ENCODE assay signal across 8 mouse cellular contexts in genomic region chr13:34652353-34653241, GRCm38 (mm10). TPM values are rescaled to one million over a fixed set of nuclear protein-coding genes. Genes with fewer than 3 reads are reported as not detected.
A peak's percentile ranks its signal among the peaks of the same experiment; 100 is the strongest.
DNase-seq lines count a peak whose midpoint lies in the region; ATAC-seq and TF ChIP-seq lines count a peak whose summit lies in the region.

No protein-coding gene starts in this region.

- TF ChIP-seq CTCF in spleen, adult 2 months (IDR thresholded peaks at IDR 0.05; ENCODE audit: extremely low read depth, insufficient read depth, insufficient read length, insufficient replicate concordance): peak; percentile 34; the same call in 1 of the 2 replicates

- peak overlapping the region; percentile 83 for H3K27ac ChIP-seq in intestine, embryonic 15.5 days
- H3K27ac ChIP-seq in limb, embryonic 13.5 days: peak overlapping the region; percentile 73
- H3K27ac ChIP-seq in midbrain, embryonic 13.5 days: no peak overlapping the region
- peak overlapping the region; percentile 89 for H3K27ac ChIP-seq in spleen, adult 2 months (ENCODE audit: insufficient read depth, low read length)

- peak overlapping the region; percentile 95 for H3K4me2 ChIP-seq in intestine, embryonic 15.5 days (replicated peaks)
- H3K4me2 ChIP-seq in limb, embryonic 13.5 days (replicated peaks): peak overlapping the region; percentile 87
- peak overlapping the region; percentile 89 for H3K4me2 ChIP-seq in midbrain, embryonic 13.5 days (replicated peaks)

- peak; percentile 5 for DNase-seq in T-cell, adult 2 months (ENCODE audit: low spot score)
- DNase-seq in embryo, embryonic 11 days: peak; percentile 74
- DNase-seq in spleen, adult 2 months (ENCODE audit: low read depth in 1 of 2, low spot score in 2 of 2): peak; percentile 47 to 83
- DNase-seq in adipocyte (ENCODE audit: low spot score): no peak

- peak overlapping the region; percentile 61 for H3K9ac ChIP-seq in intestine, embryonic 15.5 days
- peak overlapping the region; percentile 79 for H3K9ac ChIP-seq in limb, embryonic 13.5 days
- H3K9ac ChIP-seq in midbrain, embryonic 13.5 days (replicated peaks): peak overlapping the region; percentile 69

- peak overlapping the region; percentile 66 for H3K4me3 ChIP-seq in intestine, embryonic 15.5 days (replicated peaks)
- H3K4me3 ChIP-seq in limb, embryonic 13.5 days: peak overlapping the region; percentile 64
- H3K4me3 ChIP-seq in midbrain, embryonic 13.5 days (replicated peaks): peak overlapping the region; percentile 52
- peak overlapping the region; percentile 82 for H3K4me3 ChIP-seq in spleen, adult 2 months (ENCODE audit: extremely low read depth, insufficient read depth, insufficient read length)

- TF ChIP-seq POLR2A in spleen, adult 2 months (IDR thresholded peaks at IDR 0.05; ENCODE audit: low read depth, low read length): peak; percentile 48

- WGBS in intestine, embryonic 15.5 days: under 1% methylated on average over 104 of the region's 105 CpGs
- WGBS in limb, embryonic 13.5 days: under 1% methylated on average over 104 of the region's 105 CpGs
- WGBS in midbrain, embryonic 13.5 days: under 1% methylated on average over 105 of the region's 105 CpGs
- 1% methylated on average over 104 of the region's 105 CpGs for WGBS in spleen, adult 2 months

- peak; percentile 74 for ATAC-seq in granulocyte monocyte progenitor cell, adult 5-6 weeks (replicated peaks; ENCODE audit: poor library complexity, severe bottlenecking)
- ATAC-seq in intestine, embryonic 15.5 days: peak; percentile 90
- ATAC-seq in limb, embryonic 13.5 days (ENCODE audit: low FRiP score, low read depth): peak; percentile 75
- peak; percentile 73 for ATAC-seq in midbrain, embryonic 13.5 days

- H3K27me3 ChIP-seq in intestine, embryonic 15.5 days (replicated peaks): no peaks in the 10 kb centered on the region
- H3K27me3 ChIP-seq in limb, embryonic 13.5 days: peaks cover 47% of the 10 kb centered on the region
- peaks cover 91% of the 10 kb centered on the region for H3K27me3 ChIP-seq in midbrain, embryonic 13.5 days
- peaks cover 5% of the 10 kb centered on the region; the same call in 1 of the 2 replicates for H3K27me3 ChIP-seq in spleen, adult 2 months (ENCODE audit: control insufficient read depth, insufficient read depth, low read length)

- no peaks in the 10 kb centered on the region for H3K9me3 ChIP-seq in intestine, embryonic 15.5 days
- H3K9me3 ChIP-seq in limb, embryonic 13.5 days: no peaks in the 10 kb centered on the region
- H3K9me3 ChIP-seq in midbrain, embryonic 13.5 days: no peaks in the 10 kb centered on the region

- H3K36me3 ChIP-seq in intestine, embryonic 15.5 days: no peaks in the 10 kb centered on the region
- no peaks in the 10 kb centered on the region for H3K36me3 ChIP-seq in limb, embryonic 13.5 days
- H3K36me3 ChIP-seq in midbrain, embryonic 13.5 days: no peaks in the 10 kb centered on the region
- no peaks in the 10 kb centered on the region; the same call in 1 of the 2 replicates for H3K36me3 ChIP-seq in spleen, adult 2 months (ENCODE audit: control insufficient read depth, insufficient read depth, low read length)

- peaks cover 20% of the 10 kb centered on the region; the same call in 1 of the 2 replicates for H3K4me1 ChIP-seq in intestine, embryonic 15.5 days (replicated peaks)
- peaks cover 32% of the 10 kb centered on the region for H3K4me1 ChIP-seq in limb, embryonic 13.5 days
- H3K4me1 ChIP-seq in midbrain, embryonic 13.5 days (replicated peaks): peaks cover 27% of the 10 kb centered on the region
- H3K4me1 ChIP-seq in spleen, adult 2 months (ENCODE audit: control insufficient read depth, insufficient read depth, insufficient read length): peaks cover 18% of the 10 kb centered on the region

RNA-seq across cellular contexts. Expression of gene Pxdc1, which starts 0.7 kb away (rescaled TPM):
- total RNA-seq in granulocyte monocyte progenitor cell, adult 5-6 weeks (2014; fragmentation: Nextera tagmentation): not detected in 2 replicates
- not detected in 2 replicates for total RNA-seq in granulocyte monocyte progenitor cell, adult 5-6 weeks (2017)
- polyA plus RNA-seq in intestine, embryonic 15.5 days (2015; fragmentation: Nextera tagmentation; extraction: Ambion mirVana): 16.5 and 18.9 TPM in 2 replicates
- polyA plus RNA-seq in limb, embryonic 13.5 days (2015; fragmentation: Nextera tagmentation; extraction: Ambion mirVana): 14.2 and 16.3 TPM in 2 replicates
- polyA plus RNA-seq in midbrain, embryonic 13.5 days (2015; fragmentation: Nextera tagmentation; extraction: Ambion mirVana): 7.8 and 8.3 TPM in 2 replicates
- 41.9 and 47.4 TPM in 2 replicates for polyA plus RNA-seq in spleen, adult 2 months (2012; rRNA removed)
